Mouse (Mus musculus) CD4-positive helper T cell, adult 2 months (primary cell): ENCODE measurements around the gene Flt3l.
A peak's percentile ranks its signal among the peaks of the same experiment; 100 is the strongest.
"Not testable (repeated sequence)": the region's sequence is repeated elsewhere in the genome, so short reads cannot be mapped to it uniquely, and the experiment has no call there.

ENCODE experiments used
- DNase-seq: peaks from one replicate; pipeline ENCODE4 v3.0.0-alpha.2; 2012; ENCODE audit warnings: low read depth, missing footprints, low spot score

Gene Flt3l

DNA sequence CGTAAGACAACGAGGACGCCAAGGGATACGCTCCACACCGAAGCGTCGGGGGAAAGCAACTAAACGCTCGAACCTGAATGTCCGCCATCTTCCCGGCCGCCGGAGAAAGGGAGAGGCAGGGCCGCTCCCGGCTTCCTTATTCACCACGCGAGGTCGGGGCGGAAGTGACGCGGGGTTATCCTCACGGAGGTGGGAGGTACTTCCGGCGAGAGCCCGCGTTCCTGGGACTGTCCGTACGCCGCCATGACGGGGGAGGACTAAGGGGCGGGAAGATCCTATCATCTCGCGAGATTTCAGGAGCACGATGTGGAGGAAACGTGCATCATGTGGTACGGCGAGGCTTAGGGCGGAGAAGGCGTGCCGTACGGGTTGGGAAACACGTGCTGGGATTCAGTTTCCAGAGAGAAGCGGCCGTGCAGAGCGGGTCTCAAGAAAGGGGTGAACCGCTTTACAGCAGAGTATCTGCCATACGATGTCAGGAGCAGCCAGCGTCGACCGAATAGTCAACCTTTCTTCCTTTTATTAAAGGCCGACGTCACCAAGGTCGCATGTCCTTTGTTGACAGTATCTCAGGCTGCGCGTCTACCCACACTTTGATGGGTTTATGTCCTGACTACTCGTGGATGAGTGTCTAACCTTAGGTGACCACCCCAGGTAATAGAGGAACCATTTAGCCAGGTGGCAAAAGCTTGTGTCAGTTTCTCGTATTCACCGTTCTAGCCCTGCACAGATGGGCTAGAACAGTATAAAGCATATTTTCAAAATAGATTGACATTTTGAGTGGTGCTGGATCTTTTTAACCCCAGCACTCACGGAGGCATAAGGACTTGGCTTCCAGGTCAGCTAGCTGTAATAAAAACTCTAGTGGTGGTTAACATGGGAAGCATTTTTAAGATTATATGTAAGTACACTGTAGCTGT is 11.7 kb downstream of the Flt3l start, which contains the start of gene Rps11:
TSS of gene Rps11 (minus strand) at position 216 of the 920 bp plus-strand sequence.
- DNase-seq: peak; percentile 99

- peak; percentile 53 for DNase-seq
Observed at GRCm38 (mm10) chr7:45123186-45123570, 13.1 kb downstream of the Flt3l start.

DNA sequence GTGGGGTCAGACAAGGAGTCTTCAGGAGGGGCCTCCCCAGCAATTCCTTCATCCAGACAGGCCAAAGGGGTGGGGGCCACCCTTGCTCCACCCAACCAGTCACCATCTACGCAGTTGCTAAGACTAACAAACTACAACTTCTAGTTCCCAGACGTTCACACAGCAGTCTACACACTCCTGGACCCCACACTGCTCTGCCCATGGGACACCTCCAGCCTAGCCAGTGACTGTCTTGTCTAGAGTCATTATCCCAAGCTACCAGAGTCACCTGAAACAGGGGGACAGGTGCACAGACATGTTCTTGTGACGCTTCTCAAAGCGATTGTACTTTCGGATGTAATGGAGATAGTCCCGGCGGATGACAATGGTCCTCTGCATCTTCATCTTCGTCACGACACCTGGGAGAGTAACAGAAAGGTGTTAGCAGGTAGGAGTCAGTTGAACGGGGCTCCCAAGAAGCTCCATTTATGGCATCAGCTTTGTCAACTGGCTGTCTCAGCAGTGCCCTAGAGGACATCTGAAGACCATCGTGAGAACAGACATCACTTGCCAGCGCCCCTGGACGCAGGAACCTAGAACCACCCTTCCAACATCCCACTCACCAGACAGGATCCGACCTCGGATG is 13.6 kb downstream of the Flt3l start:
- DNase-seq: peak; percentile 26

DNA sequence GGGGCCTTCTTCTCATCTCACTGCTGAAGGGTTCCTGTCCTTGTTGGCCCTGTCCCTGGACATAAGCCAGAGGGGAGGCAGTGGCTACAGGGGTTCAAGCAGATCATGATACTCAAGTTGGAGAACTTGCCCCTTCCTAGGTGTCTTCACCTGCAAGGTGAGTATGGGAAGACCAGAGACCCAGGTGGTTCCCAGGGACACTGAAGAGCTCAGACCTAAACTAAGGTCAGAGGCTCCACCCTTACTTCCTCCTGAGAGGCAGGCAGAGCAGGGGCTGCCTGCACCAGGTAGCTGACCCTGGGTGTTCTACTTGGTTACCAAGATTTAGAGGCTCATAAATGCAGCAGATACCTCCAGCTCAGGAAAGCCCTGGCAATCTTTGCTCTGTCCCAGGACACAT is 14.3 kb downstream of the Flt3l start:
- DNase-seq: no peak

- peak; percentile 92 for DNase-seq
Observed at GRCm38 (mm10) chr7:45121404-45121803, 14.8 kb downstream of the Flt3l start.

DNA sequence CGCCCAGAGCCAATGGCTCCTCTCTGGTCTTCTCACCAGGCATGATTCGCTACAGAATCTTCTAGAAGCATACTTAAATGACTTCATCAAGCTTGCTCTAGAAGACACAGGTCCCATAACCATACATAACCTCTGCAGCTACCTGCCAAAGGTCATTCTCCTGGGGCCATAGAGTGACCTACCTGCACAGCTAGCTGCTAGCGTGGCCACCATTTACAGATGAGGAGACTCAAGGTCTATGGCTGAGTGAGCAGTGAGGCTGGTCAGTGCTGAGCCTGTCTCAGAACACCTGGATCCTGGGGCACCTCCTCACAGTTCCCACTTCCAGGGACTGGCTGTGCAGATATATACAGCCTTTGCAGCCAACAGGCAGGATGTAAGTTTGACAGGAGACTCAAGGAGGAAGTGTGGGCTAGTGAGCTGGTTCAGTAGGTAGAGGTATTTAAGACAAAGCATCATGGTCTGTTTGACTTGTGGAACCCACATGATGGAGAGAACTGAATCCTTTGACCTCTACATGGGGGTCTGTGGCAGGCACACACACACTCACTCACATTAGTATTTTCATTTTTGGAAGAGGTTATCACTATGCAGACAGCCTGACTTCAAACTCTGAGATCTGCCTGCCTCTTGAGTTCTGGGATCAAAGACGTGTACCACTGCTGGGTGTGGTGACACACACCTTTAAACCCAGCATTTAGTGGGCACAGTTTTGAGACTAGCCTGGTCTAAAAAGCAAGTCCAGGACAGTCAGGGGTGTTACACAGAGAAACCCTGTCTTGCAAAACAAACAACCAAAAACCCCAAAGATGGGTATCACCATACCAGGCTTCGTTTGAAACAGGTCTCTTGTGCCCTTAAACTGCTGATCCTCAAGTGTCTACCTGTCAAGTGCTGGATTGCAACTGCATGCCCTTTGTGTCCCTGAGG is 16.2 kb downstream of the Flt3l start:
- peak; percentile 55 for DNase-seq

DNA sequence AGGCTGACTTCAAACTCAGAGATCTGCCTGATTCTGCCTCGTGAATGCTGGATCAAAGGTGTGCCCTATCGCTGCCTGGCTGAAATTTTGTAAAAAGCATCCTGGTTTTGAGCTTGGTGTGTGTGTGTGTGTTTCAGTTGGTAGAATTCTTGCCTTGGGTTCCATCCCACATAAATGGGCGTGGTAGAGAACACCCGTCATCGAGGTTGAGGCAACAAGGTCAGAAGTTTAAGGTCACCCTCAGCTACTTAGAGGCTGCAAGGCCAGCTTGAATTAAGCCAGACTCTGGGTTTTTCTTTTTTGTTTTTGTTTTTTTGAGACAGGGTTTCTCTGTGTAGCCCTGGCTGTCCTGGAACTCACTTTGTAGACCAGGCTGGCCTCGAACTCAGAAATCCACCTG is 17.9 kb downstream of the Flt3l start:
- DNase-seq: no peak

DNA sequence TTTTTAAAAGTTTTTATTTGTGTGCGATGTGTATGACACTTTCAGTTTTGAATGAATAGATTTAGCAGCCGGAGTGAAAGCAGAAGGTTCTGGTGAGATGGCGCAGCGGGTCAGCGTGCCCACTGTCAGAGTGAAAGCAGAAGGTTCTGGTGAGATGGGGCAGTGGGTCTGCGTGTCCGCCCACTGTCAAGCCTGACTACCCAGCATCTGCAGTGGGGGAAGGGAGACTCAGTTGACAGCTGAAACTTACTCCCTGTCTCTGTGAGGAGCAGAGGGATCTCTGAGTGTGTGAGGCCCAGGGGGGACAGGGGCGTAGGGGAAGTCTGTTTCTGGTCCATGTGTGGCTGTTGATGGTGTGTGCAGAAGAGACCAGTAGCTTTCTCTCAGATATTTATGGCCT is 18.7 kb downstream of the Flt3l start:
- no peak for DNase-seq

- no peak for DNase-seq
Observed at GRCm38 (mm10) chr7:45113476-45113875, 22.8 kb downstream of the Flt3l start.

- DNase-seq: no peak
Observed at GRCm38 (mm10) chr7:45112529-45112928, 23.7 kb downstream of the Flt3l start.

DNA sequence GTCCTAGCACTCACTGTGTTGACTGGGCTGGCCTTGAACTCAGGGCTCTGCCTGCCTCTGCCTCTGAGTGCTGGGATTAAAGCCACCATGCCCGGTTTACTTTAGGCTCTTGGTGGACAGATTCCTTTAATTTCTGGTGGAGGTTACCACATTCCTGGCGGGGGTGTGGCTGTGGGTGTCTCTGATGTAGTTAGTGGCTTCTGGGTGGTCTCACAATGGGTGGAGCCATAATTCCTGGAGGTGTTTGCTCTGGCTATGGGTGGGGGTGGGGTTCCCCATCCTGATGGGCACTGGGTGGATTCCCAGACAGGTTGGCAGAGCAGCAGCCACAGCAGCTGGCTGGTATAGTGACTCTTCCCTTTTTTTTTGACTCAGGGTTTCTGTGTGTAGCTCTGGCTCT is 24.3 kb downstream of the Flt3l start:
- no peak for DNase-seq

DNA sequence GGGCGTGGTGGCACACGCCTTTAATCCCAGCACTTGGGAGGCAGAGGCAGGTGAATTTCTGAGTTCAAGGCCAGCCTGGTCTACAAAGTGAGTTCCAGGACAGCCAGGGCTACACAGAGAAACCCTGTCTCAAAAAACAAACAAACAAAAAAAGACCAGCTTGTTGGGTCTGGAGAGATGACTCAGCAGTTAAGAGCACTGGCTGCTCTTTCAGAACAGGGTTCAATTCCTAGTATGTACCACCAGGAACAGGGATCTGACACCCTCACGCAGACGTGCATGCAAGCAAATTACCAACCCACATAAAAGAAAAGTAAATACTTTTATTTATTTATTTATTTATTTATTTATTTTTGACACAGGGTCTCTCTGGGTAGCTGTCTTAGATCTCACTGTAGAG is 26.1 kb downstream of the Flt3l start:
- not testable (repeated sequence) for DNase-seq

DNA sequence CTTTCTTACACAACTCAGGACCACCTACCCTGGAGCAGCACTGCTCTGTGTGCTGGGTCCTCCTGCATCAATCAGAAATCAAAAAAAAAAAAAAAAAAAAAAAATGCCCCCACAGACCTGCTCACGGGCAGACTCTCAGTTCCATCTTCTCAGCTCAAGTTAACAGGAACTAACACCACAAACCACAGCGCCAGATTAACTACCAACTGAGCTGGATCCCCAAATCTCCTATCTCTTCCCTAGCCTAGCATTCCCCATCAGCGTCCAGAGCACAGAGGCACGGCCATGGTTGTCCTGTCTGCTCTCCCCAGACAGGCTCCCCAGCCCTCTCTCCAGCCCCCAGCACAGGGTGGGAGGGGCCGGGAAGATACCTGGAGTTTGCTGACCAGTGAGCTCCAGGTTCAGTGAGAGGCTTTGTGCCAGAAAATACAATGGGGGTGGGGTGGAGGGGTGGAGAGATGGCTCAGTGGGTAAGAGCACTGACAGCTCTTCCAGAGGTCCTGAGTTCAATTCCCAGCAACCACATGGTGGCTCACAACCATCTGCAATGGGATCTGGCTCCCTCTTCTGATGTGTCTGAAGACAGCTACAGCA is 29.1 kb downstream of the Flt3l start:
- peak; percentile 33 for DNase-seq

DNA sequence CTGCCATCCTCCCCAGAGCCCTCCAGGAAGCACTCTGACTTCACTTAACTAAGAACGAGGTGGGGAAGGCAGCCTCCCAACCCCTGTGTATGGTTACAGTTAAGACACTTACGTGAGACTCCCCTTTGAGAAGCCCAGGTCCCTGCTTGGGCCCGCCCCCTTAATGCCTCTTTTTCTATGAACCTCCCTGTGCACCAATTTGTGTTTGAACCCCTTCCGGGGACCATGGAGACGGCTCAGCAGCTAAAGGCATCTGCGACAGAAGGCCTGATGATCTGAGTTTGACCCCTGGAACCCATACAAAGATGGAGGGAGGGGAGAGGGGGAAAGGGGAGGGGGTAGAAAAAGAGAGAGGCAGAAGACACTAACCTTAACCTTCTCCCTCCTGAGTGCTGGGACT is 29.8 kb downstream of the Flt3l start:
- DNase-seq: no peak

DNA sequence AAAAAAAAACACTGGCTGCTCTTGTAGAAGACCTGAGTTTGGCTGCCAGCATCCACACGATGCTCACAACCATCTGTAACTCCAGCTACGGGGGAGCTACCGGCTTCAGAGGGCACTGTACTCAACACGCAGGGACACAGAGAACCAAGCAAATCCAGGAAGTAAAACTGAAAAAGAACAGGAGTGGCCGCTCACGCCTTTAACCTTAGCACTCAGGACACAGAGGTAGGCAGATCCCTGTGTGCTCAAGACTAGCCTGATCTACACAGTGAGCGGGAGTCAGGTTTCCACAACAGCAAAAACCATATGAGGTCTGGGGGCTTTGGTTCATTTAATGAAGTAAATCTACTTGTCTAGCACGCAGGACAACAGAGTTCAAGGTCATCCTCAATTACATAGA is 30.7 kb downstream of the Flt3l start:
- DNase-seq: no peak

DNA sequence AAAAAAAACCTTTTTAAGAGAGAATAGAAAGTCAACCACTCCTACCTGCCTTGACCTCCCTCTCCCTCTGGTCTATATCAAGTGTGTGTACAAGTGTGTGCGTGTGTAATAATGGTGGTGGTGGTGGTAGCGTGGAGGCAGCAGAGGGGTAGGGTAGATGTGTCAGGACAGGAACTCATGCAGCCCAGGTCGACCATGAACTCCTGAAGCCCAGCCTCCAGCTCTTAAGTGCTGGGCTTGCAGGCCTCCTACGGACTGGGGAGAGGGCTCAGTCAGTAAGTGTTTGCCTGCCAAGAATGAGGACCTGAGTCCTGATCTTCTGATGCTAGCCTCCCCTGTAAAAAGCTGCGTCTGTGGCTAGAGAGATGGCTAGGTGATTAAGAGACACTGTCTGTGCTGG is 31.3 kb downstream of the Flt3l start:
- DNase-seq: no peak

- DNase-seq: no peak
Observed at GRCm38 (mm10) chr7:45103652-45104180, 32.5 kb downstream of the Flt3l start, which contains the start of gene Fcgrt. Gene Fcgrt, minus strand, starts transcription at chr7:45103851.

DNA sequence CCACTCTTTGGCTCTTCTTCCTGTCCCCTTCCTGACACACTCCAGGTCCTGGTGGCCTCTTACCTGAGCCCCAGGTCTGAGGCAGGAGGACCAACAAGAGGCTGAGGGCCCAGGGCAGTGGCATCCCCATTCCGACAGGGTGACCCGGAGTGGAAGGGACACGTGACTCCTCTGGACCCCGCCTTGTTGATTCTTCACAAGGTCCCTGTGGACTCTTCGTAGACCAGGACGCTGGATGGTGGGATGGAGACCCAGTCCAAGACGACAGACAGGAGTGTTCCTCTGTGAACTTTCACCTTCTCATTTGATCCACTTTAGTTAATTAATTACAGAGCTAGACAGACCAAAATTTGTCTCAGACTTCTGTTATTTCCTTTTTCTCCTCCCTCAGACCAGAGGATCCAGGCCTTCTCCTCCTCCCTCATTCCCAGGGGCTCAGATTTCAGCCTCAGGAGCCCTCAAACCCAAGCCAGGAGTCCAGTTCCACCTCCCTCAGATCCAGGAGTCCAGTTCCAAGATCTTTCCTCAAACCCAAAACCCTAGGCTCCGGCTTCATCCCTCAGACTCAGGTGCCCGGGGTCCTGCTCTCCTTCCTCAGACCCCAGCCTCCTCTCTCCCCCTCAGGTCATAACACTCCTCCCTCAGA is 33.2 kb downstream of the Flt3l start:
- DNase-seq: no peak

- no peak for DNase-seq
Observed at GRCm38 (mm10) chr7:45102441-45102840, 33.8 kb downstream of the Flt3l start.

DNA sequence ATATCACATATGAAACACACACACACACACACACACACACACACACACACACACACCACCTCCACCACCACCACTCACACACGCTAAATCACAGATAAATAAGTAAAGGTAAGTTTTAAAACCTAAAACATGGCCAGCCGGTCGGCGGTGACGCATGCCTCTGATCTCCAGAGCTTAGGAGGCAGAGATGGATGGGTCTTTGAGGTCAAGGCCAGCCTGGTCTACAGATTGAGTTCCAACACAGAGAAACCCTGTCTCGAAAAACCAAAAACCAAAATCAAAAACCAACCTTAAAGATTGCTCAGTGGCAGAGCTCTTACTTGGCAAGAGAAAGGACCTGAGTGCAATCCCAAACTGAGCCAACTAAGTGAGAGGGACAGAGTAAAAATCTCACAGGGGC is 36.2 kb downstream of the Flt3l start:
- no peak for DNase-seq
